Mouse (Mus musculus) myocyte (in vitro differentiated cells): ENCODE results near the gene Alk.

Experiments used
- POLR2A ChIP-seq: IDR thresholded peaks from one replicate; pipeline ENCODE4 v1.6.1; 2011; ENCODE audit warnings: low read depth, mild to moderate bottlenecking, control low read depth, moderate library complexity; ENCODE audit not compliant: insufficient read length
- POLR2AphosphoS2 ChIP-seq: IDR thresholded peaks from one replicate; pipeline ENCODE4 v1.6.1; 2011; ENCODE audit warnings: low read depth, control low read depth; ENCODE audit not compliant: insufficient read length

GRCm38 (mm10) chr17:71942052-71942451, 662.4 kb downstream of the Alk start:
- TF ChIP-seq POLR2AphosphoS2, result no peak
- no peak for TF ChIP-seq POLR2A
